Mouse (Mus musculus) adipocyte (in vitro differentiated cells): ENCODE measurements around the gene Zfp1.
A peak's percentile ranks its signal among the peaks of the same experiment; 100 is the strongest.

Experiments
- DNase-seq: peaks from one replicate; pipeline ENCODE4 v3.0.0-alpha.2; 2016; ENCODE audit warnings: low spot score

Gene Zfp1

DNA sequence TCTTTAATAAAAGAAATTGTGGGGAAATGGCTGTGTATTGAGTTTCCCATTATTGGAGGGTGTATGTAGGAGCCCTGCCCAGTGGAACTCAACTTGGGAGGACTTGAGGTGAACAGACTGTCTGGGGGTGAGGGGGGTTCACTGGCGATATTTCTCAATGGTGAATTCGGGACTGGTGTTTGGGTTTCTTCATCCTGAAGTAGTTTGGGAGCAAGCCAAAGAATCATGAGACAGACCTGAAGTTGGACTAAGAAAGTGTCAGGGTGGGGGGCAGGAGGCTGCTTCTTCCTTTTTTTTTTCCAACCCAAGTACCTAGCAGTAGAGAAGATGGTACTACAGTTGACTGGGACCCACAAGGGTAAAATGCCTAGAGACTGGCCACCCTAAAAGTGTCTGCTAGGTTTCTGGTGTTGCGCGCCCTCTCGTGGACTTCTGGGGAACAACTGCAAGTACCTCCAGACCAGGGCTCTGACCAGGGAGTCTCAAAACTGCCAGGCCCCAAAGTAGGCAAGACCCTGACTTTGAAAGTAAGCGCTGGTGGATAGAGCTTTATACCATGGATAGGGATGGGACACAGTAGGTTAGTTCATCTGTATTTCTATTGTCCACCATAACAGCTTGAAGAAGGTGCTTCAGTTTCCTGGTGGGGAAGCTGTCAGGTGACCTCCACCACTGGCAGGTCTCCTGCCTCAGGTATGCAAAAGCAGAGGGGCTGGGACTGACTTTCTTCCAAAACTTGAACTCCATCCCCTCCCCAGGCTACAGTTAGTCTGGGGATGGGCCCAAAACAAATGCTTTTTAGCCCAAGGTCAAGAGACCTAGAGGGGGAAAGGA is 17.3 kb upstream of the Zfp1 start:
- peak; percentile 94 for DNase-seq

DNA sequence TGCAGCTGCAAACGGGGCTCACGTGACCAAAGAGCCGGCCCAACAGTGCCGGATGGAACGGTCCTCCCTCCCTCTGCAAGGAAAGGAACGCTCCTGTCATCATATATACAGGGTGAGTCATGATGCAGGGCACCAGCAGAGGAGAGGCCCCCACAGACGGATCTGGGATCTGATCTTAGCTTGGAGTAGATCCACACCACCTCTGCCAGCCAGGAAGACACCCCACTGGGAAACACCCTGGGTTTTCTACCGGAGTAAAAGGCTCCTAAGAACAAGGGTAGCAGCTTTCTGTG is 16.7 kb upstream of the Zfp1 start:
- DNase-seq = no peak

DNA sequence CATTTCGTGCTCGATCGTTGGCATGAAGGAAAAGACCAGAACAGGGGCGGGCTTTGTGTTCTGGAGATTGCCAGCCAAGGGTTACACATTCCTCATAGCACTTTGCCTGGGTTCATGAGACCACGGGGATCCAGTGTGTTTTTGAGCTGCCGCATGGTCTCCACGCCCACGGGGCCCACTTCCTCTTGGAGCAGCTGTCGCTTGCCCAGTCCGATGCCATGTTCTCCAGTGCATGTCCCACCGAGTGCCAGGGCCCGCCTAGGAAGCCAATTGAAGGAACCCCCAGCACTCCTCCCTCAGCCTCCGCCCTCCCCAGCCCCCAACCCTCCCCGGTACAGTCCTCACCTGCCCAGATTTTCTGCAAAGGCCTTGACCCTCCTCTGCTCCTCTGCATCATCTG is 16.3 kb upstream of the Zfp1 start:
- no peak for DNase-seq

DNA sequence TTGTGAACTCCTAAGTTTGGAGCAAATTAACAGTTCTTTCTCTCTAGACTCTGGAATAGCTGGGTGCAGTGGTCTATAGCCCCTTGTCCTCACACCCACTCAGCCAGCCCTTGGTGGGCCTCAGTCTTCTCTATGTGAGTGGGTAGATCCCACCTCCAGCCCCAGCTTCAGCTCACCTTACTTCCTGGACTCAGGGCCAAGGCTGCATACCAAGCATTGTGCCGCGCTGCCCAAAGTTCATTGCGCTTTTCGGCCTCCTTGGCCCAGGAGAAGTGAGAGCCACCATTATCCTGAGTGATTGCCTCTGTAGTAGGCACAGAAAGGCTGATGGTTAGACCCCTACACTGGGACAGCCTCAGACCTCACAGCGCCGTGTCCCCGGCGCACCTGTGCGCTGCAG is 15.3 kb upstream of the Zfp1 start:
- no peak for DNase-seq

DNA sequence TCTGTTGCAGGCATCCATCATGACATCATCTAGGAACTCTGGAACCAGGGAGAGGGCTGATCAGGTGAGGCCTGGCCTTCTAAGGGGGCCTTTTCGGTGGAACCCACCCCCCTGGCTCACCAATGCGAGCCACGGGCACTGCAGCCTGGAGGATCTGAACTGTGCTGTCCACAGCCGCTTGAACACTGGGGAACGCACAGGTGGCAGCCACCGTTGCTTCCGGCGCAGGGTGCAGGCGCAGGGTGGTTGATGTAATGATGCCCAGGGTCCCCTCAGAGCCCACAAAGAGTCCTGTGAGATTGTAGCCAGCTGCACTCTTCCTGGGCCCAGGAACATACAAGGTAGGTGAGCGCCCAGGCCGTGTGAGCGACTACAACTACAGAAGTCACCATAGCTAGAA is 14.8 kb upstream of the Zfp1 start:
- no peak for DNase-seq

DNA sequence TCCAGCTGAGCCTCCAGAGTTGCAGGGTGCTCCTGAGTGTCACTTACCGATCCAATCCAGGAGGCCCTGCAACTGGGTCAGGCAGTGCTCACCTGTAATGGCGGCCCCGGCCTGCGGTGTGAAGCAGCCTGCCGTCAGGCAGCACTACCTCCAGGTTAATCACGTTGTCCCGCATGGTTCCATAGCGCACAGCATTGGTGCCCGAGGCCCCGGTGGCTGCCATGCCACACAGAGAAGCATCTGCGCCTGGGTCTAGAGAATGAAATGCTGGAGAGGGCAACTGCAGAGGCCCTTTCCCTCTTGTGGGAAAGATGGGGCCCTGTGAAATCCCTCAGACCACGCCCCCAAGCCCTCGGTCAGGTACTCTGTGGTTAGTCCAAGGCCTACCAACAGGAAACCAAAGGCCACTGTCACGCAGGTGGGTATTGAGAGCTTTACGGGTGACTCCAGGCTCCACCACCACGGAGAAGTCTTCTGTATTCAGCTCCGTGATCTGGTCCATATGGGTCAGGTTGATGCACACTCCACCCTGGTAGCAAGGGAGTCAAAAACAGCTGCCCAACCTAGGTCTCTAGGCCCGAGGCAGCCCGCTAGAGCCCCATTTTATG is 14.2 kb upstream of the Zfp1 start:
- DNase-seq = no peak

DNA sequence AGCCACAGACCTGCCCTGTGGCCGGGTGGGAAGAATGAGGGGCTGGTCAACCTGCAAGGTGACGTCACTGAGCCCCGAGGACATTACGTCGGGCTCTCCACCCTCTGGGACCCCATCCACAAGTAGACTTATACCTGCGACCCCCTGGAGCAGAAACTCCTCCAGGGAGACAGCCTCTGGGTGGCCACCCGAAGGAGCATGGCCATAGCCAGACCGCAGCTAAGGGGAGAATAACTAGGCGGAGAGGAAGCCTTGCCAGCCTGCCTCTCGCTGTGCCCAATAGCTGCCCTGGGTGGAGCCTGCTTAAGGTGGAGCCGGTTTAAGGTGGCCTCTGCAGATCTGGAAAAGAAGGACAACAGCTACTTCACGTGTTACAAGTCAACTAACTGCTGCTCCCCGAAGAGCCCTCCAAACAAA is 13.1 kb upstream of the Zfp1 start, which contains the start of gene Ldhd:
Ldhd (minus strand) TSS at position 270 of the 417 bp plus-strand sequence.
- no peak for DNase-seq

DNA sequence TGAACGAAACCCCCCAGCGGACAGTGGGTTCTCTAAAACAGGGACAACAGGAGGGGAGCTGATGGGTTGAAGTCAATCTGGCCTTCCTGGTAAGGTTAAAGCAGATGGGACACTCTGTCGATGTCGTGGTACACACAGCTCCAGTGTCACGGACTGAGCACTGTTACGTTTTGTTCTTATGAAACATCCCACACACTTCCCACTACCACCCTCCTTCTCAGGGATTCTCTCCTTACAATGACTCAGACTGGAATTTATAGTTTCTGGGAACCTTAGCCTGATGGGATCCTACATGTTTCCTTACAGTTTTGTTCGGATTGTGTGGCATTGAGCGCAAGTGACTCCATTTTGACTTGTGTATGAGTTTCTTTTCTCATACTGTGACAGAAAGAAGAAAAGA is 11.6 kb upstream of the Zfp1 start:
- DNase-seq = no peak

DNA sequence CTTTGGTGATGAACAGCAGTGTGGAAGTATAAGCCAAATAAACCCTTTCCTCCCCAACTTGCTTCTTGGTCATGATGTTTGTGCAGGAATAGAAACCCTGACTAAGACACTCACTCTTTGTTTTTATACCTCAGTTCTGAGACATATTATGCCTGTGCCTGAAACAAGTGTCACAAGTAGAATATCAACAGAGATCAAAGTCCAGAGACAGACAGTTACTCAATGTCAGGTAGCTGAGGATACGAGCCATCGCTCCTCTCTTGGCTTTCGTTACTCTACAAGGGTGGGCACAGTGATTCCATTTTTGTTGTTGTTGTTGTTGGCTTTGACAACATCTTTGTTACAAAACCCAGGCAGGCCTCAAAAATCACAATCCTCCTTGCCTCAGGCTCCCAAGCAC is 10.2 kb upstream of the Zfp1 start:
- DNase-seq = no peak

DNA sequence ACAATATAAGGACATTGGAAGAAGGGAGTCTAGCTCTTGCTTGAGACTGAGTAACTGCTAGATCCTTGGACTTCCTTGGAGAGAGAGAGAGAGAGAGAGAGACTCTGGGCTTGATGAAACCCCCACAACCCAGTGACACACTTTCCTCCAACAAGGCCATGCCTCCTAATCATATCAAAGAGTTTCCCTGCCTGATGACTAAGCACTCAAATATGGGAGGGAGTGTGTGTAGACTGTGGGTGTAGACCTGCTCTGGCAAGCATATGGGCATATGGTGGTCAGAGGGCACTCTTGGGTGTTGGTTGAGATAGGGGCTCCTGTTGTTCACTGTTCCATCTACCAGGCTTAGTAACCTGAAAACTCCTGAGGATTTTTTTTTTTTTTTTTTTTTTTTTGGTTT is 5.1 kb upstream of the Zfp1 start:
- no peak for DNase-seq

DNA sequence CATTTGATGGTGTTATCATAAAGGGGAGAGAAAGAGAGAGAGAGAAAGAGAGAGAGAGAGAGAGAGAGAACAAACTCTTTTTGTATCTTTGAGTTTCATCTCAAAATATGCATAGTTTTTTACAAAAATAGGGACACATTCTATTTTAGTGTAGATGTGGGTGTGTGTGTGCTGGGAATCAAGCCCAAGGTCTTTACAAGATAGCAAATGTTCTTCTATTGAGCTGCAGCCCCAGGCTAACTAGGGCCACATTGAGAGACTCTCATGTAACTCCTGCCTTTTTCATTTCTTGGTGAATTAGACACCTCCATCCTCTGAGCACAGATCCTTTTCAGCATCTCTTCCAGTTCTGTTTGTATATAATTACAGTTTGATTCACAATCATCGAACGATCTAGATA is 2.1 kb upstream of the Zfp1 start:
- DNase-seq = no peak

DNA sequence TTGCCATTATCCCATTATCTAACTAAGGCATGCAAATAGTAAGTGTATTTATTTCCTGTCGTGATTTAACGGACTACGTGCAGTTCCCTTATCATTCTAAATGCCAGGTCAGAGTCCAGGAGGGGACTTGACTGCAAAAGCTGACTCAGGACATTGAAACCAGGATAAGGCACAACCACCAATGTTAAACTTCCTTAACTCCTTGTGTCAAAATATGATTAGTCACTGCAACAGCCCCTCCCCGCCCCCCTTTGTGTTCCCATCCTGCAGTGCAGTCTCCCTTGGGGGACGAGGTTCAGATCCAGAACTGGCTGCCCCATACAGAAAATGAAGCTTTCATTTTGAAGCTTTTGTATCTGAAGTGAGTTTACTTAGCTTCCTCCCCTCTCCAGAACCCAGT is 705 bp upstream of the Zfp1 start:
- peak; percentile 72 for DNase-seq

DNA sequence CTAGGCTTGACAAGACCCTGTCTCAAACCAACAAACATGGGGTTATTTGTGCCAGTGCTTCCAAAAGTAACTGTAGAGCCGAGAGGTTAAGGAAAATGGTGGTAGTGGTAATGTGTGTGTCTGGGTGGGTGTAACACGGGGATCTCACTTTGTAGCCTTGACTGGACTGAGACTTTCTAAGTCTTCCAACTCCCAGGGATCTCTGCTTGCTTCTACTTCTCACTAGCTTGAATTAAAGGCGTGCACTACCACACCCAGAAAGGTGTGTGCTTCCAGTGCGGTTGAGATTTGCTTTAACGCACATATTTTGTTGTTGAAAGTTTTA is 300 bp upstream of the Zfp1 start:
- no peak for DNase-seq

DNA sequence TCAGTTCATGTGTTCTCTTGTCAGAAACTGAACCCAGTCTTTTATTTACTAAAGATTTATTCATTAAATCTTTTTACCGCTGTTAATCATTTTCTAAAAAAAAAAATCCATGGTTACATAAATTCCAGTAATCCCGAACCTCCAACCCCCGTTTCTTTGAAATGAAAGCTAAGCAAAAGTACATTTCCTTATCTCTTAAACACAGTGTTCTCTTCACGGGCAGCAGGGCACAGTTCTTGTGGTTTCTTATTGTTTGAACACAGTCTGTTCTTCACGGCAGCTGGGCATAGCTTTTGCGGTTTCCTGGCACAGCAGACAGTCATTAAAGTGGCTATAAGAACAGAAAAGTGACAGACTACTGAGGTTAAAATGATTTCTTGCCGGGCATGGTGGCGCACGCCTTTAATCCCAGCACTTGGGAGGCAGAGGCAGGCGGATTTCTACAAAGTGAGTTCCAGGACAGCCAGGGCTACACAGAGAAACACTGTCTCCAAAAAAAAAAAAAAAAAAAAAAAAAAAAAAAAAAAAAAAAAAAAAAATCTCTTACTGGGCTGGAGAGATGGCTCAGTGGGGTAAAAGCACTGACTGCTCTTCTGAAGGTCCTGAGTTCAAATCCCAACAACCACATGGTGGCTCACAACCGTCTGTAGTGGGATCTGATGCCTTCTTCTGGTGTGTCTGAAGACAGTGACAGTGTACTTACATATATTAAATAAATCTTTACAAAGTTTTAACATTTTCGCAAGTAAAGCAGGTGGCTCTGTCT is 1.3 kb downstream of the Zfp1 start:
- peak; percentile 78 for DNase-seq

DNA sequence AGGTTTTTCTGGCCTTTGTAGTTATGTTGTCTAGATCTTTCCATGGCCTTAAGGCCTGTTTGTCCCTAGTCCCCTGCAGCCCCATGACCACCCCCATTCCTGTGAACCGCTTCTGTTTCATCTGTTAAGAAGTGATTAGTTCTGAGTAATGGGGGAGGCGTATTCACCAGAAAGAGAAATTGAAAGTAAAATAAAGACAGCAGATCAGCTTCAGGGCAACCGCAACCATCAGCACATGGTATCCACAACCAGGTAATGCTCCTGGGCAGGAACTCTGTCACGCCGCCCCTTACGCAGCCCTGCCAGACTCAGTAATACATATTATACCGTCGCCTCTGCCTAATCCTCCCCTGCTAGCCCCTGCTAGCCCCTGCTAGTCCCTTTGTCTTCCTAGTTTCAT is 2.5 kb downstream of the Zfp1 start:
- DNase-seq = no peak

DNA sequence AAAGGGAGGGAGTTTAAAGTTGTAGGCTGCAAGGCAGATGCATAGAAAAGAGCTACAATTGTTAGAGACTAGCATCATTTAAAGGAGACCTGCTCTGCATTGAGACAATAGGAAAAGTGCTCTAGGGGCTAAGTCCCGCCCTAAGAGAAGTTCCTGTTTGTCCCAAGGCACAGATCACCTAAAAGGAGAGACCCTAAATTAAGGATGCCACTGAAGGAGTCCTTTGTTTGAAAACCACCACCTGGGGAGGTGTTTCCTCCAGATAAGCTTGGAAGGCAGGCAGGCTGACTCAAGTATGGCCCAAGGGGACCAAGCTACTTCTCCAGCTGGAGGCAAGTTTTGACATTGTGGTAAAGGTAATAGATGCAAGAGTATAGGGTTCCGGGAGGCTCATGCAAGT is 5.6 kb downstream of the Zfp1 start:
- no peak for DNase-seq

DNA sequence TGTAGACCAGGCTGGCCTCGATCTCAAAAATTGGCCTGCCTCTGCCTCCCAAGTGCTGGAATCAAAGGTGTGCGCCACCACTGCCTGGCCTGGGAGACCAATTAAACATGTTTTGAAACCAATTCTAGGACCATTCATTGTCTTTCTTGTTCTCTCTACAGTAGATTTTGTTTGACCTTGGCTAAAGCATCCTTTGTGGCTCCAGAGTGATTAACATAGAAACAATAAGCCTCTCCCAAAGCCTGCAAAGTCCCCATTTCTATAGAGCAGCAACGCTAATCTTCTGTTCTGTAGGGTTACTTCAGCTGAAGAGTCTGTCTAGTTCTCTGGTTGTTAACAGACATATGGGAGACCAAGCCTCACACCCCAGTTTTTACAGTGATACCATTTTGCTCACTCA is 7.5 kb downstream of the Zfp1 start:
- DNase-seq = no peak

DNA sequence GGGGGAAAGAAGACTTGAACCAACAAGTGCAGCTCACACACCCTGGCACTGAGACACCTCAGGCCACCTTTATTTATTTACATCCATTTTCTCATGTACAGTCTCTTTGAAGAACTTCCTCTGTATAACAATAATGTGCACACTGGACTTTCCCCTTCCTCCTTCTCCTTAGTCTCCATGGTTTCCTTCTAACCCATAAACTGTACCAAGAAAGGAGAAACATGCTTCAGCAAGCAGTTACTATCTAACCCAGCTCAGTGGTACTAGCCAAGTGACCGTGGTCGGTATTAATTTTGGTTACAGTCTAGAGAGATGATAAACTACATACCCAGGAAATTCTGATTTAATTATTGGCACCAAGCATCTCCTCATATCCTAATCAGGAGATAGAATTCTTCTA is 10.3 kb downstream of the Zfp1 start:
- DNase-seq = no peak

DNA sequence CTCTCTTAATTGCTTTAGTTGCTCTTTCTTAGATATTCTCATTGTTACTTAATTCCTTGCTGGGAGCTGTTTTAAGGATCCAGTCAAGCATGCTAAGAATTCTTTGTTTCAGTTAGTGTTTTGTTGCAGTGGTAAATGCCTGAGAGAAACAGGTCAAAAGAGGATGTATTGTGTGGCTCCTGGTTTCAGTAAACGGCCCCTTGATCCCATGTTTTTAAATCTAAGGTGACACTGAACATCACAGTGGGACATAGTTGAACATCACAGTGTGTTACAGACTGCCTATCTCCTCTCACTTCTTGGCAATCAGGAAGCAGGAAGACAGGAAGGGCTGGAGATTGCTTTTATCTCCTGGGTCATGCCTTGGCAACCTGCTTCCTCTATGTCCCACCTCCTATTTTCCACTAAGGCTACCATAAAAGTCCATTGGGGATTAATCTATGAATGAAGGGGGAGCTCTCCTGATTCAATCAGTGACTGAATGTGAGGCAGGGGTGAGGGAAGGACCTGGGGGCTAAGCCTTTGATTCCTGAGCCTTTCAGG is 14.2 kb downstream of the Zfp1 start:
- no peak for DNase-seq

DNA sequence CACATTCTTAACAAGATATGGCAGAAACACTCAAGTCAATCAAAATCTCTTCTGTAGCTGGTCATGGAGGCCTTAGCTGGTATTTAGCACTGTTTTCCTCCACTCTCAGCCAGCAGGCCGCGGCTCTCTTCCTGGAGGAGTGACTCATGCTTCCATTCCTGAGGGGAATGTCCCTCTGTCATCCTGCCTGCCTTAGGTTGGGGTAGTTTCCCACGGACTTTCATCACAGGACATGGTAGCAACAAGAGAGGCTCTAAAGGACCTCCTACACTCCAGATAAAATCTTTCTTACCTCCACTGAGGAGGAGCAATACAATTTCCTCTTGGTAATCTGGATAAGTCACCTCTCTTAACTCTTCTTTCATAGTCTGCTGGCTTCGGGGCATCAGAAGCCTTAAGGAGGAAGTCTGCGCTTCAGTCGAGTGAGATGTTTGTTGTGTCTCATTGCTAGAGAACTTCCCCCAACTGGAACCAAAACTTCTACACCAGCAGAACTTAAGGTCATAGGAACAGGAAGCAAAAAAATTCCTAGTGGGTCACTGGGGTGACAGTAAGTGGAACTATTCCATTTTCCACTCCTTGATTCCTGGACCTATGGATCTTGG is 15.7 kb downstream of the Zfp1 start:
- peak; percentile 48 for DNase-seq

DNA sequence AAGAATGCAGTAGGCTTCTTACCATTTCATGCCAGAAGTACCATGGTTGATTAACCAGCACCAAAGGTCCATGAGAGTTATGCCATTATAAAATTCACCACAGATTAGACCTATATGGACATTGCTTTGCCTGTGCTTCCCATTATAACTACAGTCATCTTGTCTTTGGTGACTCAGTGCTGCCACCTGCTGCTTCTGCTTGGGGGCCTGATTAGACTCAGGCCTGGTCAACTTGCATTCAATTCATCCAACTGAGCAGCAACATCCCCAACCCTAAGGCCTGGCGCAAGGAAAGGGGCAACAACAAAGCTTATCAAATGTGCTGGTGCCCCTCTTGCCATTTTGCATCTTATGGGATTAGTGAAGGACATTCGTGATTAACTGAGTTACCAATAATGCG is 19.3 kb downstream of the Zfp1 start:
- DNase-seq = peak; percentile 79

DNA sequence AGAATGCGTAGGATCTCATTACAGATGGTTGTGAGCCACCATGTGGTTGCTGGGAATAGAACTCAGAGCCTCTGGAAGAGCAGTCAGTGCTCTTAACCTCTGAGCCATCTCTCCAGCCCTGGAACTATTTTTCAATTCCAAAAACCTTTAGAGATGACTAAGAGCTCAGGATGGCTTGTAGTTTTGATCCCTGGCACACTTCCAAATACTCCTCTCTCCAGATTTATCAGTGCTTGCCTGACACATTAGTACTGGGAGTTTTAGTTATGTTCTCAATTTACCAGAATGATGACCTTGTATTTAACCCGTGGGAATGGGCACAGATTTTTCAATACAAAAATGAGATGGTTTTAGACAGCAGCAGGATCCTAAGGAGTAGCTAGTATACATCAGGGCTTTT is 23.6 kb downstream of the Zfp1 start:
- DNase-seq = no peak

DNA sequence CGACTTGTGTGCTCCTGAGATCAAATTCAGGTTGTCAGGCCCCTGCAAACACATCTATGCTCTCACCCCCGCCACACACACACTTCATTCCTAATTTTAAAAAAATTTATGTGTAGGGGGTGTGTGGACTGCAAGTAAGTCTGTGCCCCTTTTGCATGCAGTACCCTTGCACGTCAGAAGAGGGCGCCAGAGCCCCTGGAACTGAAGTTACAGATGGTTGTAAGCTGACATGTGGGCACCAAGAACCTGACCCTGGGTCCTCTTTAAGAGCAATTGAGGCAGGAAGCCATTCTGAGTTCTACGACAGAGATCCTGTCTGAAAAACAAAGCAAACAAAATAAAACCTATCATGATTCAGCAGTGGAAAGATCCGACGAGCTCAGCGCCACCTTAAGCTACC is 33.0 kb downstream of the Zfp1 start:
- no peak for DNase-seq
